Mouse (Mus musculus) hindbrain, embryonic 10.5 days (tissue): ENCODE data around the gene Rbm3. TPM values are rescaled to one million over a fixed set of nuclear protein-coding genes. Genes with fewer than 3 reads are reported as not detected.

Experiments
- DNase-seq: peaks from one replicate; pipeline ENCODE4 v3.0.0-alpha.2; 2017; ENCODE audit warnings: low spot score
- H3K27ac ChIP-seq: fragments of 300-500 bp; sonication (generic); 2 replicates; pipeline ENCODE4 v1.5.1; 2016; ENCODE audit warnings: mild to moderate bottlenecking, moderate library complexity
- H3K27me3 ChIP-seq: fragments of 300-500 bp; sonication (generic); 2 replicates; pipeline ENCODE4 v1.6.1; 2016; ENCODE audit warnings: mild to moderate bottlenecking; ENCODE audit not compliant: poor library complexity, insufficient read depth, severe bottlenecking
- H3K36me3 ChIP-seq: fragments of 300-500 bp; sonication (generic); 2 replicates; pipeline ENCODE4 v1.6.1; 2016; ENCODE audit warnings: mild to moderate bottlenecking, moderate library complexity
- H3K4me1 ChIP-seq: fragments of 300-500 bp; sonication (generic); replicated peaks from 2 replicates; pipeline ENCODE4 v1.6.1; 2016; ENCODE audit warnings: mild to moderate bottlenecking
- H3K4me3 ChIP-seq: fragments of 300-500 bp; sonication (generic); 2 replicates; pipeline ENCODE4 v1.5.1; 2016; ENCODE audit warnings: mild to moderate bottlenecking, moderate library complexity
- H3K9me3 ChIP-seq: fragments of 300-500 bp; sonication (generic); 2 replicates; pipeline ENCODE4 v1.6.1; 2016; ENCODE audit warnings: mild to moderate bottlenecking, moderate library complexity
- WGBS: fragments of 180-500 bp; shearing (Covaris S2); methylation state at CpG from one replicate; pipeline ENCODE4 v1.1.7; 2016; 5-methylcytosine and 5-hydroxymethylcytosine counted together
- polyA plus RNA-seq: library from polyadenylated mRNA; unstranded; fragments of >200 nt; fragmentation: Nextera tagmentation; extraction: Ambion mirVana; gene quantifications from 2 replicates; pipeline ENCODE4 v1.2.1, GENCODE M21; 2016

The Rbm3 gene
- 402 and 425 TPM in 2 replicates for polyA plus RNA-seq

DNA sequence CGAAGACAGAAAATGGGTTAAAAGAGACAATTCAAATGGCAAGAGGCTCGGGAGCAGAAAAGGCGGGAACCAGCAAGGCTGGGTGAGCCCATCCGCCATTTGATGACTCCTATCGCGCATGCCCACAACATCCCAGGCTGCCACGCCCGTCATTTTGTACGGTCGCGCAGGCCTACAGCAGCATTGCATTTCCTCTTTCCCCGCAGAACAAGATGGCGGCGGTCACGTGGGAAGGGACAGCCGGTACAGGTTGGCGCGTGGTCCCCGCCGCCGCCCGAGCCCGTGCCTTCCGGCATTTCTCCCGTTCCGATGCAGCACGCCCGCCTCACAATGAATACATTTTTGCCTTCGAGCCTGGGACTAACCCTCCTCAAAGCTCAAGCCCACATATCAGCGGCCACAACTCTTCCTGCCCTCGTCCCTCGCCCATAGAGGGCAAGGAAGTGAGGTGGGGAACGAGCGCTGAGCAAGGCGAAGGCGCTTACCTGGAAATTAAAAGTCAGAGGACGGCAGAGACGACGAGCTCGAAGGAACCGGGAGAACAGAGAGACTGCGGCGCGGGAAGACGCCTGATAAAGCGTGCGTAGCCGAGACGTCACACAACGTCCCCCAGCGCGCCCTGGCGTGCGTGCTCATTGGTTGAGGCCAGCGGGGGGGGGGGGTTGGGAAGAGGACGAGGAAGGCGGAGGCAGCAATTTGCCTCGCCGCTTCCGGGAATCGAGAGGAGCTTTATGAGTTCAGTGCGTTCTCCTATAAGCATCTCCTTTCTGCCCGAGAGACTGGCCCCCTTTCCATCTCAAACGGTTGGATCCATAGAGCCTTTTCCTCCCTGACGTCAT lies at the start of gene Rbm3:
Gene Rbm3, minus strand, starts transcription at position 728 of the 839 bp plus-strand sequence.
- WGBS = 19% methylated on average over 65 of the region's 65 CpGs

GRCm38 (mm10) chrX:8193419-8193723 lies 47.7 kb upstream of the Rbm3 start, which contains the start of gene Ebp:
Gene Ebp, minus strand, starts transcription at chrX:8193512.
- H3K4me3 ChIP-seq = peak within 1 kb of the TSS; percentile 63
- no peaks in the 10 kb centered on the region for H3K27me3 ChIP-seq
- H3K4me1 ChIP-seq = peaks cover 6% of the 10 kb centered on the region; the same call in 1 of the 2 replicates
- WGBS = 26% methylated on average over 10 of the region's 10 CpGs
- peak within 1 kb of the TSS; percentile 87 for H3K27ac ChIP-seq
- peak; percentile 6 for DNase-seq
- peaks cover 4% of the 10 kb centered on the region; the same call in 1 of the 2 replicates for H3K9me3 ChIP-seq
- H3K36me3 ChIP-seq = no peaks in the 10 kb centered on the region

More for the DNA sequence above, at the start of gene Rbm3:
- H3K27ac ChIP-seq = peak within 1 kb of the TSS; percentile 97
- H3K36me3 ChIP-seq = peaks cover 36% of the 10 kb centered on the region
- peak; percentile 83 for DNase-seq
- peaks cover 13% of the 10 kb centered on the region for H3K4me1 ChIP-seq
- no peaks in the 10 kb centered on the region for H3K27me3 ChIP-seq
- H3K9me3 ChIP-seq = 0 out of 2 replicates have a peak, but pooled peaks cover 10% of the 10 kb centered on the region
- peak within 1 kb of the TSS; percentile 66 for H3K4me3 ChIP-seq

- H3K27ac ChIP-seq = peak overlapping the region; percentile 87
- peak overlapping the region; percentile 63 for H3K4me3 ChIP-seq
- H3K9me3 ChIP-seq = peaks cover 4% of the 10 kb centered on the region; the same call in 1 of the 2 replicates
- 16% methylated on average over 38 of the region's 38 CpGs for WGBS
- peak; percentile 85 for DNase-seq
- no peaks in the 10 kb centered on the region for H3K36me3 ChIP-seq
- peaks cover 6% of the 10 kb centered on the region; the same call in 1 of the 2 replicates for H3K4me1 ChIP-seq
- no peaks in the 10 kb centered on the region for H3K27me3 ChIP-seq
Measured at GRCm38 (mm10) chrX:8192640-8193418, 47.1 kb upstream of the Rbm3 start.

DNA sequence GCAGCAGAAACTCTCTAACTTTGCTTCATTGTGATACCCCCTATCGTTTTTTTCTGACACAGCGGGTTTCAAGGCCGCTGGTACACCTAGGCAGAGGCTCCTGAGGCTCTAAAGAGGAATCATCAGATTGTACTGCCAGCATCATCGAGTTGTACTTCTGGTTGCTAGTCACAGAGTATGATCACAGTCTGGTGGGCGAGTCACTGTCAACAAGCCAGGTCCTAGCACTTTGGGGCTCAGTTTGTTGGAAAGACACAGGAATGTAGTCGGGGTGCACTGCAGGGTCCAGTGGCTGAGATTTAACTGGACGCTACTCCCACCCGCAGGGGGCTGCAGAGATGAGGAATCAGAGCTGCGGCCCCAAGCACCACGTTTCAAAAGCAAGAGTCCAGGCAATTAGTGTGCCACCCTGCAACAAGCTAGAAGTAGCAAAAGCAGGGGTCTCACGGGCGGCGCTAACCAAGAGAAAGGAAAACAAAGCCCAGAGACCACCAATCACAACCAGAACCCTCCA lies 46.5 kb upstream of the Rbm3 start:
- Histone ChIP-seq H3K4me1 (peaks cover 6% of the 10 kb centered on the region; the same call in 1 of the 2 replicates), H3K27ac (peak overlapping the region; percentile 87)
- 16% methylated on average over 13 of the region's 13 CpGs for WGBS

DNA sequence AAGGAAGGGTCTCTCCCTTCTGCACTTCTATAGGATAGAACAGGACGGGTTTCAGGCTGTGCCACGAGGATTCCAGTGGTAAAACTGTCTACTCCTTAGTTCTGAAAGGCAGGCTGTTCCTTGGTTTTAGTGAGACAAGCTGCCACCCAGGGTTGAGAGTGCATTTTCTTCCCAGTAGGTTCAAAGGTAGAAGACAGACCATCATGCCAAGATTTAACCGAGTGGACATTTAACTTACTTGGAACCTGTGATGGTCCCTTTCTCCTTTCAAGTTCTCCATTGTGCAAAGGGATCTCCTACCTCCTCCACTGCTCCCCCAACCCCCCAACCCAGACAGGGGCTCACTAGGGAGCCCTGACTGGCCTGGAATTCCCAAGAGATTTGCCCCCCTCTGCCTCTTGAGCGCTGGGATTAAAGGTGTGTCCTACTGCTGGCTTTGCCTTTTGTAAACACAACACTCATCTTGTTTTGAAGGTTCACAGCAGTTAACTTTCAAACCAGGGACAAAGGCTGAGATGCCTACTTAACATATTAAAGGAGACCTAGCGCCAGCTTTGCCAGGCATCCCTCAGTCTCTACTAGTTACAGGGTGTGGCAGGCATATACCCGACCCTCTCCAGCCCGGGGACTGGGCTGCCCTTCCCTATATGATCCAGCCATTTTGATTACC lies 37.3 kb upstream of the Rbm3 start:
- no peaks in the 10 kb centered on the region for H3K9me3 ChIP-seq
- peaks cover 14% of the 10 kb centered on the region for H3K36me3 ChIP-seq
- 17% methylated on average over 7 of the region's 7 CpGs for WGBS
- no peaks in the 10 kb centered on the region for H3K27me3 ChIP-seq
- DNase-seq = no peak
- H3K4me1 ChIP-seq = no peaks in the 10 kb centered on the region
- no peak overlapping the region for H3K27ac ChIP-seq
- H3K4me3 ChIP-seq = no peak overlapping the region

More for the DNA sequence above, 46.5 kb upstream of the Rbm3 start:
- peak overlapping the region; percentile 63 for H3K4me3 ChIP-seq
- H3K9me3 ChIP-seq = 0 out of 2 replicates have a peak, but pooled peaks cover 4% of the 10 kb centered on the region
- H3K27me3 ChIP-seq = no peaks in the 10 kb centered on the region
- DNase-seq = no peak
- no peaks in the 10 kb centered on the region for H3K36me3 ChIP-seq

- no peaks in the 10 kb centered on the region for H3K36me3 ChIP-seq
- H3K4me1 ChIP-seq = peaks cover 7% of the 10 kb centered on the region; the same call in 1 of the 2 replicates
- H3K4me3 ChIP-seq = no peak overlapping the region
- no peak for DNase-seq
- no peak overlapping the region for H3K27ac ChIP-seq
- 88% methylated on average over 5 of the region's 5 CpGs for WGBS
- peaks cover 4% of the 10 kb centered on the region; the same call in 1 of the 2 replicates for H3K9me3 ChIP-seq
- H3K27me3 ChIP-seq = no peaks in the 10 kb centered on the region
Measured at GRCm38 (mm10) chrX:8179646-8180045, 34.0 kb upstream of the Rbm3 start.

GRCm38 (mm10) chrX:8178871-8179270 lies 33.2 kb upstream of the Rbm3 start:
- Histone ChIP-seq H3K4me1 (peaks cover 9% of the 10 kb centered on the region; the same call in 1 of the 2 replicates), H3K4me3 (no peak overlapping the region), H3K36me3 (no peaks in the 10 kb centered on the region), H3K9me3 (peaks cover 4% of the 10 kb centered on the region; the same call in 1 of the 2 replicates), H3K27ac (no peak overlapping the region), H3K27me3 (no peaks in the 10 kb centered on the region)
- WGBS = 90% methylated on average over 2 of the region's 2 CpGs
- no peak for DNase-seq

DNA sequence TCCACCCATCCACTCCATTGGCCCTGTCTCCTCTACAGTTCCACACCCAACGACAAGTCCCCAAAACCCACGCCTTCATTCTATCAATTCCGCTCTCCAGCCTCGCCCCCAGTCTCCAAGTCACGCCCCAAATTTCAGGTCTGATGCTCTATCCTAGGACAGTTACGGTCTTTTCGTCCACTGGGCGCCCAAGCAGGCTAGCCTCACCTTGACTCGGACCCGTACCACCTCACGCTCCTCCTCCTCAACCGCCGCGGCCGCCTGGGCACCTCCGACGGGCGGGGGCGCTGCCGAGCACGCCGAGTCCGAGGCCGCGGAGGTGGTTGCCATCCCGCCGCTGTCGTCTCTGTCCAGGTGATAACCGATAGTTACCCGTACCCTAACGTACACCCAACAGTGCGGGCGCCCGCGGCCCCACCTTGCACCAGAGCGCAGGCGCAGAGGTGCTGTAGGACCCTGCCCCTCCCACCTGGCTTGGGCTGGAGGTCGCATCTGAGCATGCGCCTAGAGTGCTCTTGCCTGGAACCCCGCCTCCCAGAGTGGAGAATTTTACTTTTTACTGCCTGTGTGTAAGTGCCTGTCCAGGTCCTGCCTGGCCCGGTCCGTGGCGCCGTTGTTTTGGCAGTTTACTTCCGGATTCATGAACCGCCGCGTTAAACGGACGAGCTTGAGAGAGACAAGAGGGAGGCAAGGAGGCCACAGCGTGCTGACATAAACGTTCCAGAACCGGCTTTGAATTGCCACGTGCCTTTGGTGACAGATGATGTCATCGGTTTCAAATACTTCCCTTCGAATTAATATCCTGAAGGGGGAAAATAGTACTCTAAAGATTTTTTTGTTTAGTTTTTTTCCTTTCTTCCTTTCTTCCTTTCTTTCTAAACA lies 30.1 kb upstream of the Rbm3 start, which contains the start of gene Tbc1d25:
Gene Tbc1d25, minus strand, starts transcription at position 678 of the 882 bp plus-strand sequence.
- Histone ChIP-seq H3K36me3 (0 out of 2 replicates have a peak, but pooled peaks cover 5% of the 10 kb centered on the region), H3K4me1 (peaks cover 9% of the 10 kb centered on the region; the same call in 1 of the 2 replicates), H3K4me3 (peak within 1 kb of the TSS; percentile 62), H3K27ac (peak within 1 kb of the TSS; percentile 79), H3K9me3 (peaks cover 4% of the 10 kb centered on the region; the same call in 1 of the 2 replicates), H3K27me3 (no peaks in the 10 kb centered on the region)
- 12% methylated on average over 56 of the region's 56 CpGs for WGBS
- DNase-seq = peak; percentile 81

DNA sequence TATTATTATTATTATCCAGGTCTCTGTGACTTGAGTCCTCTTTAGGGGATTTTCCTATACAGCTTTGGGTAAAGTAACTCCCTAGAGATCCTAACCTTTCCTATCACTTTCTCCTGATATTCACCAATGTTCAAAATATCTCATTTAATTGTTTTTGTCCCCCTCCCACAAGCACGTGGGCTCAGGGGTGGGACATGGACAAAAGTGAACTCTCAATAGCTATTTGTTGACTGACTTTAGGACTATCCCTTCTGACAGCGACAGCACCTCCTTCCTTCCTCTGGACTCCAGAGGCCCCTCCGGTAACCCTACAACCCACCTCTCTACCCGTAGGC lies 29.5 kb upstream of the Rbm3 start:
- Histone ChIP-seq H3K27me3 (no peaks in the 10 kb centered on the region), H3K36me3 (0 out of 2 replicates have a peak, but pooled peaks cover 7% of the 10 kb centered on the region), H3K9me3 (peaks cover 4% of the 10 kb centered on the region; the same call in 1 of the 2 replicates), H3K4me3 (peak overlapping the region; percentile 62), H3K27ac (peak overlapping the region; percentile 79; the same call in 1 of the 2 replicates), H3K4me1 (peaks cover 9% of the 10 kb centered on the region; the same call in 1 of the 2 replicates)
- 11% methylated on average over 4 of the region's 4 CpGs for WGBS
- no peak for DNase-seq

DNA sequence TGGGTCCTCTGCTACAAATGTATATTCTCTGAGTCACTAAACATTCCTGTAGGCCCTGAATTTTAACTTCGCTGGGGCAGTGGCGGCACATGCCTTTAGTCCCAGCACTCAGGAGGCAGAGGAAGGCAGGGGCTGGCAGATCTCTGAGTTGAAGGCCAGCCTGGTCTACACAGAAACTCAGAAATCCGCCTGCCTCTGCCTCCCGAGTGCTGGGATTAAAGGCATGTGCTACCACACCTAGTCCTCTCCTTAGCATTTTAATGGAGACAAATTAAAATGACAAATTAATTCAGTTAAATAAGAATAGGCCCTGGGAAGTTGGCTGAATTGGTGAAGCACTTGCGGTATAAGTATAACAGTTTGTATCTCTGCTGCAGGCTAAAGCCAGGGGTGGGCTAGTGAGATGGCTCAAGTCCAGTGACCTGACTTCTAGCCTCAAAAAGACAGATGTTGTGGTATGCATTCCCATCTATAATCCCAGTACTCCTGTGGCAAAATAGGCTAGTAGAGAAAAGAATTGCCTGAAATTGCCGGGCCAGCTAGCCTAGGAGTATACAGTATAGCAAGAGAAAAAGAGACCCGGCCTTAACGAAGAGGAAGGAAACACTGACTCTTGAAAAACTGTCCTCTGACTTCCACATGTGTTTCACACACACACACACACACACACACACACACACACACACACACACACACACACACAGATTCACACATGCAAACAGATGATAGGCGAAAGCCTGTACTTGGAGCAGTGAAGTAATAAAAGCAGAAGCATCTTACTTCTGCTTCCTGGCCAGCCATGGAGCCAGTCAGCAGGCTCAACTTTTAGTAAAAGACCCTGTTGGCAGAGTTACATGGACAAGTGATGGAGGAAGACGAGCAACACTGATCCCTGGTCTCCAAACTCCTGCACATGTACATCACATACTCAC lies 22.3 kb upstream of the Rbm3 start:
- Histone ChIP-seq H3K36me3 (peaks cover 19% of the 10 kb centered on the region; the same call in 1 of the 2 replicates), H3K27me3 (no peaks in the 10 kb centered on the region), H3K4me1 (no peaks in the 10 kb centered on the region), H3K9me3 (no peaks in the 10 kb centered on the region), H3K27ac (no peak overlapping the region), H3K4me3 (no peak overlapping the region)
- DNase-seq = no peak
- 94% methylated on average over 10 of the region's 10 CpGs for WGBS
